Mouse (Mus musculus) yolk sac, embryonic 10.5 days (tissue): ENCODE data around the gene Olfr1469.
"Not testable (repeated sequence)": the region's sequence is repeated elsewhere in the genome, so short reads cannot be mapped to it uniquely, and the experiment has no call there.

Source experiments
- DNase-seq: peaks from one replicate; pipeline ENCODE4 v3.0.0-alpha.2; 2017; ENCODE audit warnings: low spot score

Gene Olfr1469

GRCm38 (mm10) chr19:13407549-13407948 is at the start of gene Olfr1469:
Gene Olfr1469, plus strand, starts transcription at chr19:13407849.
- DNase-seq: no peak

DNA sequence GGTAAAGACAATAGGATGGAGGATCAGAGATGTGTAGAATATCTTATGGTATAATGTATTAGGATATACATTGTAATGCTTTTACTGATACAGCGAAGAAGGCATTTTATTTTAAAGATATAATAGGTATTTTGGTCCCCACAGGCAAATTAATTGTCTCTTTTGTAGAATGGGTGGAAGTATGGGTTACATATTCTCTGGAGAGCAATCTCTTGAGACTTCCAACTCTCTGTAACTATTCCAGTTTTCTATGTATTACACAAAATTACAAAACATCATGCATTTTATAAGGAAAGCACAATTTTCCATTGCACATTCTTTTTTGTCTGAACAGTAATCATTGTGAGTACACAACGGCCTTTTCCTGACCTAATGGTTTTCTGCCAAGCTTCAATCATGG is 45.7 kb upstream of the Olfr1469 start, which contains the start of gene Olfr1467:
Gene Olfr1467, plus strand, starts transcription at position 301 of the 400 bp plus-strand sequence.
- no peak for DNase-seq

GRCm38 (mm10) chr19:13443109-13443508 is 35.5 kb downstream of the Olfr1469 start, which contains the start of gene Olfr1471:
Gene Olfr1471, plus strand, starts transcription at chr19:13443409.
- not testable (repeated sequence) for DNase-seq

DNA sequence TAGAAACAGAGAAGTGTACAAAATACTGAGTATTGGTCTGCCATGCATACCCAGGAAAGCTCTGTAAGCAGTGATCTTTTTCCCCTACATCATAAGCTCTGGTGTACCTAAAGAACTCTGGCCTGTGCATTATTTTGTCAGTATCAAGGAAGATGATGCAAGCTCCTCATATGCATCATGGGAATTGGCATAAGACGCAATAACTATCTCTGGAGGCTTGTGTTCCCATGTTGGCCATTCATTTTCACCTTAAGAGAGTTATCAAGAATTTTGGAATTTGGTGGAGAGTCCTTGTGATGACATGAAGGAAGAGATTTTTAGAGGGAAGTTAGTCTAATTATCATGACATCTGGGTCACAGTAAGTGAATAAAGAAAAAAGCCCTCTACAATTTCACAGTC is 48.3 kb downstream of the Olfr1469 start, which contains the start of gene Olfr1472:
Gene Olfr1472, minus strand, starts transcription at position 101 of the 400 bp plus-strand sequence.
- DNase-seq: no peak
